Mouse (Mus musculus) stomach, embryonic 15.5 days (tissue): ENCODE measurements around the gene Phox2a. TPM values are rescaled to one million over a fixed set of nuclear protein-coding genes. Genes with fewer than 3 reads are reported as not detected.

Source experiments
- ATAC-seq: fragments of 200-750 bp; cut with Nextera tagmentation; 2 replicates; pipeline ENCODE4 v1.8.0; 2017; ENCODE audit warnings: low read depth, moderate number of reproducible peaks, moderate TSS enrichment; ENCODE audit not compliant: insufficient read depth, low FRiP score
- H3K27ac ChIP-seq: fragments of 300-500 bp; sonication (generic); 2 replicates; pipeline ENCODE4 v1.5.1; 2015; ENCODE audit warnings: mild to moderate bottlenecking, inconsistent platforms
- H3K27me3 ChIP-seq: fragments of 300-500 bp; sonication (generic); replicated peaks from 2 replicates; pipeline ENCODE4 v1.6.1; 2015; ENCODE audit warnings: inconsistent platforms
- H3K36me3 ChIP-seq: fragments of 300-500 bp; sonication (generic); 2 replicates; pipeline ENCODE4 v1.6.1; 2015; ENCODE audit warnings: inconsistent platforms
- H3K4me1 ChIP-seq: fragments of 300-500 bp; sonication (generic); 2 replicates; pipeline ENCODE4 v1.6.1; 2015; ENCODE audit warnings: inconsistent platforms
- H3K4me2 ChIP-seq: fragments of 300-500 bp; sonication (generic); 2 replicates; pipeline ENCODE4 v1.6.1; 2015; ENCODE audit warnings: mild to moderate bottlenecking, inconsistent platforms
- H3K4me3 ChIP-seq: fragments of 300-500 bp; sonication (generic); replicated peaks from 2 replicates; pipeline ENCODE4 v1.5.1; 2015; ENCODE audit warnings: inconsistent platforms
- H3K9ac ChIP-seq: fragments of 300-500 bp; sonication (generic); 2 replicates; pipeline ENCODE4 v1.6.1; 2015; ENCODE audit warnings: inconsistent platforms
- H3K9me3 ChIP-seq: fragments of 300-500 bp; sonication (generic); 2 replicates; pipeline ENCODE4 v1.6.1; 2016; ENCODE audit warnings: inconsistent platforms
- WGBS: fragments of 180-500 bp; shearing (Covaris S2); methylation state at CpG from one replicate; pipeline ENCODE4 v1.1.7; 2015; 5-methylcytosine and 5-hydroxymethylcytosine counted together
- polyA plus RNA-seq: library from polyadenylated mRNA; unstranded; fragments of >200 nt; fragmentation: Nextera tagmentation; extraction: Ambion mirVana; gene quantifications from 2 replicates; pipeline ENCODE4 v1.2.1, GENCODE M21; 2015

The Phox2a gene
- polyA plus RNA-seq: 5.2 and 6.0 TPM in 2 replicates

GRCm38 (mm10) chr7:101817861-101818401 lies at the start of gene Phox2a:
Gene Phox2a, plus strand, starts transcription at chr7:101818313.
- Histone ChIP-seq H3K4me2 (peak within 1 kb of the TSS; percentile 51), H3K27me3 (peaks cover 54% of the 10 kb centered on the region), H3K9me3 (no peaks in the 10 kb centered on the region), H3K4me3 (peak within 1 kb of the TSS; percentile 32), H3K4me1 (peaks cover 27% of the 10 kb centered on the region), H3K9ac (no peak within 1 kb of the TSS), H3K27ac (no peak within 1 kb of the TSS), H3K36me3 (no peaks in the 10 kb centered on the region)
- ATAC-seq: no peak
- WGBS: 1% methylated on average over 37 of the region's 45 CpGs

GRCm38 (mm10) chr7:101770051-101770450 lies 48.1 kb upstream of the Phox2a start:
- H3K4me1 ChIP-seq: 0 out of 2 replicates have a peak, but pooled peaks cover 3% of the 10 kb centered on the region
- no peak overlapping the region for H3K4me3 ChIP-seq
- no peak overlapping the region for H3K9ac ChIP-seq
- ATAC-seq: no peak
- peak overlapping the region; percentile 11; the same call in 1 of the 2 replicates for H3K27ac ChIP-seq
- no peak overlapping the region for H3K4me2 ChIP-seq
- WGBS: 74% methylated on average over 7 of the region's 7 CpGs
- H3K27me3 ChIP-seq: no peaks in the 10 kb centered on the region
- no peaks in the 10 kb centered on the region for H3K9me3 ChIP-seq
- peaks cover 8% of the 10 kb centered on the region; the same call in 1 of the 2 replicates for H3K36me3 ChIP-seq

- no peaks in the 10 kb centered on the region for H3K27me3 ChIP-seq
- H3K9ac ChIP-seq: no peak overlapping the region
- 0 out of 2 replicates have a peak, but pooled peaks cover 3% of the 10 kb centered on the region for H3K4me1 ChIP-seq
- peaks cover under 1% of the 10 kb centered on the region; the same call in 1 of the 2 replicates for H3K36me3 ChIP-seq
- no peak for ATAC-seq
- 78% methylated on average over 1 of the region's 1 CpGs for WGBS
- no peak overlapping the region for H3K27ac ChIP-seq
- no peak overlapping the region for H3K4me3 ChIP-seq
- no peak overlapping the region for H3K4me2 ChIP-seq
- no peaks in the 10 kb centered on the region for H3K9me3 ChIP-seq
Observed at GRCm38 (mm10) chr7:101771604-101772003, 46.5 kb upstream of the Phox2a start.

- Histone ChIP-seq H3K4me2 (no peak overlapping the region), H3K27me3 (no peaks in the 10 kb centered on the region), H3K9ac (no peak overlapping the region), H3K4me3 (no peak overlapping the region), H3K27ac (no peak overlapping the region), H3K9me3 (no peaks in the 10 kb centered on the region), H3K4me1 (0 out of 2 replicates have a peak, but pooled peaks cover 3% of the 10 kb centered on the region), H3K36me3 (no peaks in the 10 kb centered on the region)
- ATAC-seq: no peak
- WGBS: 50% methylated on average over 8 of the region's 8 CpGs
Observed at GRCm38 (mm10) chr7:101772687-101773086, 45.4 kb upstream of the Phox2a start.

- WGBS: 90% methylated on average over 1 of the region's 1 CpGs
- Histone ChIP-seq H3K4me1 (no peaks in the 10 kb centered on the region), H3K9me3 (no peaks in the 10 kb centered on the region)
Observed at GRCm38 (mm10) chr7:101777053-101777452, 41.1 kb upstream of the Phox2a start.

GRCm38 (mm10) chr7:101820295-101821030 lies 2.4 kb downstream of the Phox2a start:
- ATAC-seq: no peak
- Histone ChIP-seq H3K9me3 (no peaks in the 10 kb centered on the region), H3K4me3 (peak overlapping the region; percentile 48), H3K4me2 (peak overlapping the region; percentile 97), H3K27ac (no peak overlapping the region), H3K4me1 (peaks cover 30% of the 10 kb centered on the region), H3K27me3 (peaks cover 54% of the 10 kb centered on the region), H3K9ac (no peak overlapping the region), H3K36me3 (peaks cover 13% of the 10 kb centered on the region)
- 3% methylated on average over 35 of the region's 35 CpGs for WGBS

More at GRCm38 (mm10) chr7:101777053-101777452, 41.1 kb upstream of the Phox2a start:
- ATAC-seq: no peak
- no peaks in the 10 kb centered on the region for H3K27me3 ChIP-seq
- H3K9ac ChIP-seq: no peak overlapping the region
- no peak overlapping the region for H3K27ac ChIP-seq
- H3K36me3 ChIP-seq: no peaks in the 10 kb centered on the region
- H3K4me2 ChIP-seq: no peak overlapping the region
- no peak overlapping the region for H3K4me3 ChIP-seq

- H3K9ac ChIP-seq: peak overlapping the region; percentile 32; the same call in 1 of the 2 replicates
- H3K27ac ChIP-seq: peak overlapping the region; percentile 76
- peaks cover 30% of the 10 kb centered on the region for H3K4me1 ChIP-seq
- under 1% methylated on average over 70 of the region's 71 CpGs for WGBS
- H3K27me3 ChIP-seq: peaks cover 47% of the 10 kb centered on the region
- peaks cover 26% of the 10 kb centered on the region for H3K36me3 ChIP-seq
- no peaks in the 10 kb centered on the region for H3K9me3 ChIP-seq
- H3K4me2 ChIP-seq: peak overlapping the region; percentile 97
- ATAC-seq: peak; percentile 87
- H3K4me3 ChIP-seq: peak overlapping the region; percentile 48
Observed at GRCm38 (mm10) chr7:101821571-101822501, 3.7 kb downstream of the Phox2a start.

- WGBS: 50% methylated on average over 32 of the region's 32 CpGs
- H3K27ac ChIP-seq: no peak overlapping the region
- no peak for ATAC-seq
- peaks cover 28% of the 10 kb centered on the region for H3K4me1 ChIP-seq
- H3K4me3 ChIP-seq: no peak overlapping the region
- H3K27me3 ChIP-seq: peaks cover 34% of the 10 kb centered on the region
- H3K9me3 ChIP-seq: no peaks in the 10 kb centered on the region
- H3K36me3 ChIP-seq: peaks cover 35% of the 10 kb centered on the region
- H3K9ac ChIP-seq: no peak overlapping the region
- no peak overlapping the region for H3K4me2 ChIP-seq
Observed at GRCm38 (mm10) chr7:101822836-101823757, 5.0 kb downstream of the Phox2a start.

GRCm38 (mm10) chr7:101823758-101824630 lies 5.9 kb downstream of the Phox2a start:
- Histone ChIP-seq H3K4me2 (no peak overlapping the region), H3K9me3 (no peaks in the 10 kb centered on the region), H3K27ac (no peak overlapping the region), H3K4me1 (peaks cover 24% of the 10 kb centered on the region), H3K4me3 (no peak overlapping the region), H3K27me3 (peaks cover 26% of the 10 kb centered on the region), H3K9ac (no peak overlapping the region), H3K36me3 (peaks cover 44% of the 10 kb centered on the region)
- 76% methylated on average over 18 of the region's 18 CpGs for WGBS
- ATAC-seq: no peak

- WGBS: 90% methylated on average over 3 of the region's 3 CpGs
- Histone ChIP-seq H3K4me1 (peaks cover 15% of the 10 kb centered on the region), H3K9me3 (no peaks in the 10 kb centered on the region), H3K9ac (no peak overlapping the region), H3K27ac (no peak overlapping the region), H3K27me3 (no peaks in the 10 kb centered on the region), H3K36me3 (peaks cover 72% of the 10 kb centered on the region), H3K4me3 (no peak overlapping the region), H3K4me2 (no peak overlapping the region)
- no peak for ATAC-seq
Observed at GRCm38 (mm10) chr7:101830373-101830772, 12.3 kb downstream of the Phox2a start.
